Mouse (Mus musculus) B cell, adult (primary cell): ENCODE results near the gene Olfr976. TPM values are rescaled to one million over a fixed set of nuclear protein-coding genes. Genes with fewer than 3 reads are reported as not detected.

ENCODE experiments used
- total RNA-seq: library from RNA; stranded (reverse); gene quantifications from 4 replicates; pipeline ENCODE4 v1.2.4, GENCODE M21; 2023; ENCODE audit not compliant: inconsistent age

The Olfr976 gene
- not detected in 4 replicates for total RNA-seq

DNA sequence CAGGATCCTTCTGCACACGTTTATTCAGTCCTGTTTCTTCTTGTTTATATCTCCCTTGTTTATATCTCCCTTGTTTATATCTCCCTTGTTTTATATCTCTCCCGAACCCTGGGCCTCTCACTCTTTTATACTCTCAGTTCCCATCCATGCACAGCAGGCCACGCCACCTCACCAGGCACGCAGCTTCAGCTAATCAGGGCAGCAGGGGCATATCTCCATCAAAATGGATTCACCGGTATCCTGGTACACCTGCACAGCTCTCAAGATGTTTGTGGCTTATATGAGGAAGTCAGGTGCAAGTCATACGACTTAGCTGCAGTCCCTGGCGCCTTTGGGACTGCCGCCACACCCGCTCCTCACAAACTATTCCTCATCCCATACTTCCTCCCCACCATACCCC lies at the start of gene Olfr976:
Olfr976 (minus strand) TSS at position 101 of the 400 bp plus-strand sequence.

GRCm38 (mm10) chr9:40009482-40009881 lies 48.5 kb upstream of the Olfr976 start, which contains the start of gene Olfr980:
Gene Olfr980 (minus strand): TSS chr9:40009582.

GRCm38 (mm10) chr9:40003365-40003764 lies 42.4 kb upstream of the Olfr976 start, which contains the start of gene Olfr979:
Gene Olfr979 (minus strand): TSS chr9:40003465.

GRCm38 (mm10) chr9:39991813-39992212 lies 30.9 kb upstream of the Olfr976 start, which contains the start of gene Olfr978:
Gene Olfr978 (plus strand): TSS chr9:39992113.

DNA sequence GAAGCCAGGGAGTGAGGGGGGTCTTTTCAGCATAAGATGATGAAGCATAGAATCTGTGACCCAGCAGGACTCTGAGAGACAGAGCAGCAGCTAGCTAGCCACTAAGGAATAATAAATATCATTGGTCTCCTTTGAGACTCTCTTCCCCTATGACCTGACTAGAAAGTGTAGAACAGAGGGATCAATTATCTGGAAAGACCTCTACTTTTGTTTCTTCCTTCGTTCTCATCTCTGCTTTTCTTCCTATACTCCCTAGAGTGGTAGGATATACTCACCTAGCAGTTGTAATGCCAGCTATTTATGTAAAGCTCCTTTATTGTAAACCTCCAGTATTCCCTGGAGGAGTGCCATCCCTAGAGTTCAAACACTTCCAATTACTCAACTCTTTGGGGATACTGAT lies 9.0 kb downstream of the Olfr976 start, which contains the start of gene Olfr975:
Olfr975 (minus strand) TSS at position 101 of the 400 bp plus-strand sequence.

DNA sequence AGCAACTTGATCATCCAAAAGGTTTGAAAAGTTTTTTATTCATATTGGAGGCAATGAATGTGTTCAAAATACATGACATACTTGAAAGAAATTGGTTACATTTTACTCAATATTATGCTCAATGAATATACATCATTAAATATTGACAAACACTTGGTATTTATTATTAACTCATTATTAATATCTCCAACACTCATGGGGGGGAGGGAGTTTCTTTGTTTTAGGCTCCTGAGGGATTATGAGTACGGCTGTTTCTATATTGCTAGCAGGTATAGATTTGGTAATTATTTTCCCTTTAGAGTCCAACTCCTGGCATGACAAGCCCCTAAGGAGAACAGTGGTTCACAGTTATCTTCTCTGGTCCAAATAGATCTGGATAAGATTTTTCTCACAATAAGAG lies 23.7 kb downstream of the Olfr976 start, which contains the start of gene Olfr974:
Olfr974 (plus strand) TSS at position 301 of the 400 bp plus-strand sequence.

DNA sequence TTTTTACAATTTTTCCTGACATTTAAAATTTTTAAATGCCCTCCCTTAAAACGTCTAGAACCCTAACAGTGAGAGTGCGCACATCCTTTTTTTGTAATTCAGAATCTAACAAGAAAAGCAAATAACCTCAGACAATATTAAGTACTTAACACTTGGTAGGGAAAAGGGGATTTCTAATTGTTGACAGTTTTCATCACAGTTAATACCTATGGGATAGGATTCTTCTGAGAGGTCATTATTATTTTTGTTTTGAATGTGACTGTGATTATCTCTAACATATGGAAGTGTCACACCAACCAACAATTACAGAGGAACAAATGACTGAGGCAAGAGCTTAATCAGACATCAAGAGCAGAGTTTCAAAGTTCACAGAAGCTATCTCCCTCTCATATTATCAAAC lies 53.9 kb downstream of the Olfr976 start, which contains the start of gene Olfr229:
Olfr229 (plus strand) TSS at position 301 of the 400 bp plus-strand sequence.

Other genes starting within 250 kb of the Olfr976 start
- not detected in 4 replicates for gene Olfr965, start 249.8 kb downstream of the Olfr976 start, total RNA-seq
- gene Olfr150, start 230.2 kb downstream of the Olfr976 start, total RNA-seq, result not detected in 4 replicates
- not detected in 4 replicates for gene Olfr967, start 214.9 kb downstream of the Olfr976 start, total RNA-seq
- gene Olfr968, start 177.9 kb downstream of the Olfr976 start, total RNA-seq, result not detected in 4 replicates
- gene Olfr969, start 170.2 kb downstream of the Olfr976 start, total RNA-seq, result not detected in 4 replicates
- not detected in 4 replicates for gene Olfr970, start 152.3 kb downstream of the Olfr976 start, total RNA-seq
- gene Olfr971, start 124.3 kb downstream of the Olfr976 start, total RNA-seq, result not detected in 4 replicates
- gene Olfr972, start 94.7 kb downstream of the Olfr976 start, total RNA-seq, result not detected in 4 replicates
- gene Olfr229, start 53.8 kb downstream of the Olfr976 start, total RNA-seq, result not detected in 4 replicates
- gene Olfr974, start 23.6 kb downstream of the Olfr976 start, total RNA-seq, result not detected in 4 replicates
- not detected in 4 replicates for gene Olfr975, start 9.1 kb downstream of the Olfr976 start, total RNA-seq
- not detected in 4 replicates for gene Olfr978, start 31.0 kb upstream of the Olfr976 start, total RNA-seq
- gene Olfr979, start 42.3 kb upstream of the Olfr976 start, total RNA-seq, result not detected in 4 replicates
- gene Olfr980, start 48.4 kb upstream of the Olfr976 start, total RNA-seq, result not detected in 4 replicates
- not detected in 4 replicates for gene Olfr981, start 60.3 kb upstream of the Olfr976 start, total RNA-seq
- gene Olfr982, start 112.7 kb upstream of the Olfr976 start, total RNA-seq, result not detected in 4 replicates
- gene Olfr983, start 132.5 kb upstream of the Olfr976 start, total RNA-seq, result not detected in 4 replicates
- gene Olfr984, start 153.1 kb upstream of the Olfr976 start, total RNA-seq, result not detected in 4 replicates
- not detected in 4 replicates for gene Olfr985, start 169.1 kb upstream of the Olfr976 start, total RNA-seq
- not detected in 4 replicates for gene Tmem225, start 187.0 kb upstream of the Olfr976 start, total RNA-seq
- not detected in 4 replicates for gene Olfr986, start 219.8 kb upstream of the Olfr976 start, total RNA-seq
- 1.5 to 2.3 TPM (median 1.9 TPM) in 4 replicates for gene Zfp202, start 231.2 kb upstream of the Olfr976 start, total RNA-seq